Mouse (Mus musculus) E14TG2a.4 (cell line): ENCODE measurements around the gene Znhit6.

Experiments used
- CTCF ChIP-seq: conservative IDR thresholded peaks from 2 replicates; pipeline ENCODE4 v1.5.1; 2014; ENCODE audit warnings: low read length
- NANOG ChIP-seq: IDR thresholded peaks from 2 replicates; pipeline ENCODE4 v1.6.1; 2014; ENCODE audit warnings: borderline replicate concordance, low read length, mixed read lengths
- POU5F1 ChIP-seq: IDR thresholded peaks from 2 replicates; pipeline ENCODE4 v1.6.1; 2014; ENCODE audit warnings: low read length, borderline replicate concordance

DNA sequence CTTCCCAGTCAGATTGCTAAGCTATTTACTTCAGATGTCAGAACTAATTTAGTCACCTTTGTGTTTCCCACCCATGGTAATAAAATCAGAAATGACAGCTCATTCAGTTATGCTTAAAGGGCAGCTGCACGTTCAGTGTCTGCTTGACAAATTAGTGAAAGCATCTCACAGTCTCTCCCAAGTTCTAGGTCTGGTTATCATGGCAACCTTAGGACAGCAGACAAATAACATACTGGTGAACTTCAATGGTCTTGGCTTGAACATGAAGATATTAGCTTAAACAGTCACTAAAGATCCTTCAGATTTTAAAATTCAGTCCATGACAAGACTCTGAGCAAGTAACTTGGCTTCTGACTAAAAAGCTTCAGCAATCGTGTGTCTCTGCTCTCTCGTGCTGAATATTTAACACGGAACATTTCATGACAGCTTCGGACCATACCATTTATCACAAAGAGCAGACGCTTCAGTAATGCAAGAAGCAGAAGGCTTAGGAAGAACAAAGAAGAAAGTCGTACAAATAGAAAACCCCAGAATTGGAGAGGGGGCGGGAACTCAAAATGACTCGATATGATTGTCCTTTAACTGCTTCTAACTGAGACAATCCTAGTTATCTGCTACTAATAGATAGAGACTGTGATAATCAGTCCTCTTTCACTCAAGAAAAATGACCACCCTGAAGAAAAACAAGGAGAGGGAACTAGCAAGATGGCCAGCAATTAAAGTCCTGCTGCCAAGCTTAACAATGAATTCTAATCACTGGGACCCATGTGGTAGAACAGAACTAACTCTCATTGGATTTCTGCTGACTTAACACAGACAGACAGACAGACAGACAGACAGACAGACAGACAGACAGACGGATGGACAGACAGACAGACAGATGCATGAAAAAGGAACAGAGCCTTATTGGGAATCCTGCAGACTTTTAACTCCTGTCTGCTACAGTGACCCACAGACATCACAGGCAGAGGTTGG is 27.3 kb upstream of the Znhit6 start:
- no peak for TF ChIP-seq CTCF
- TF ChIP-seq POU5F1: no peak
- no peak for TF ChIP-seq NANOG
